Mouse (Mus musculus) ES-E14 (cell line): ENCODE data around the gene Zbtb25. TPM values are rescaled to one million over a fixed set of nuclear protein-coding genes. Genes with fewer than 3 reads are reported as not detected.

Source experiments
- DNase-seq: peaks from one replicate; pipeline ENCODE4 v3.0.0-alpha.2; 2013; ENCODE audit warnings: low read depth, low spot score
- H3K27ac ChIP-seq: 2 replicates; pipeline ENCODE4 v1.5.1; 2012; ENCODE audit warnings: low read depth, mild to moderate bottlenecking, low read length, moderate library complexity, mixed read lengths; ENCODE audit not compliant: poor library complexity, insufficient read depth, severe bottlenecking
- H3K36me3 ChIP-seq: 2 replicates; pipeline ENCODE4 v1.6.1; 2012; ENCODE audit warnings: mild to moderate bottlenecking, low read length, moderate library complexity, mixed read lengths; ENCODE audit not compliant: control insufficient read depth, poor library complexity, insufficient read depth, severe bottlenecking
- H3K4me1 ChIP-seq, 2 experiments: fragments of 150-350 bp in 1 of 2; sonication (generic) in 1 of 2; 2 replicates each; pipeline ENCODE4 v1.6.1; 2012; ENCODE audit warnings: low read length in 2 of 2, mild to moderate bottlenecking in 1 of 2, mixed read lengths in 1 of 2; ENCODE audit not compliant: control insufficient read depth in 2 of 2, insufficient read depth in 2 of 2, poor library complexity in 1 of 2
- H3K4me3 ChIP-seq, 2 experiments: fragments of 150-350 bp in 1 of 2; sonication (generic) in 1 of 2; 2 replicates each; pipeline ENCODE4 v1.5.1; 2012; ENCODE audit warnings: low read length in 2 of 2, low read depth in 1 of 2, mild to moderate bottlenecking in 1 of 2, mixed read lengths in 1 of 2; ENCODE audit not compliant: insufficient read depth in 1 of 2, poor library complexity in 1 of 2, severe bottlenecking in 1 of 2
- H3K9ac ChIP-seq: 2 replicates; pipeline ENCODE4 v1.6.1; 2012; ENCODE audit warnings: low read depth, mild to moderate bottlenecking, low read length, mixed read lengths; ENCODE audit not compliant: poor library complexity, insufficient read depth, severe bottlenecking
- H3K9me3 ChIP-seq: fragments of 150-350 bp; sonication (generic); 2 replicates; pipeline ENCODE4 v1.6.1; 2012; ENCODE audit warnings: low read depth, mild to moderate bottlenecking, low read length; ENCODE audit not compliant: control insufficient read depth, insufficient read depth
- CHD2 ChIP-seq: IDR thresholded peaks from 2 replicates; pipeline ENCODE4 v1.6.1; 2014; ENCODE audit warnings: mild to moderate bottlenecking, low read depth, low read length, inconsistent platforms
- HCFC1 ChIP-seq: IDR thresholded peaks from 2 replicates; pipeline ENCODE4 v1.6.1; 2012; ENCODE audit warnings: low read length, inconsistent platforms, borderline replicate concordance; ENCODE audit not compliant: insufficient read depth
- MAFK ChIP-seq: IDR thresholded peaks from 2 replicates; pipeline ENCODE4 v1.6.1; 2014; ENCODE audit warnings: mild to moderate bottlenecking, low read depth, low read length, inconsistent platforms; ENCODE audit not compliant: insufficient read depth
- ZC3H11A ChIP-seq: IDR thresholded peaks from 2 replicates; pipeline ENCODE4 v1.6.1; 2012; ENCODE audit warnings: low read depth, mild to moderate bottlenecking, inconsistent platforms, low read length, borderline replicate concordance
- ZNF384 ChIP-seq: IDR thresholded peaks from 2 replicates; pipeline ENCODE4 v1.6.1; 2012; ENCODE audit warnings: low read depth, low read length, inconsistent platforms
- in situ Hi-C, 2 experiments: fragments of 600-800 bp; cut with MboI; formaldehyde crosslinking; loops; one replicate each; pipeline ENCODE4 v1.15.1; 2025; ENCODE audit warnings: low sequenced_read_pairs in 2 of 2, inconsistent platforms in 1 of 2; ENCODE audit not compliant: unreplicated experiment in 2 of 2
- total RNA-seq: library from RNA; depleted of rRNA; stranded (reverse); fragments of 300-350 nt; gene quantifications from 2 replicates; pipeline ENCODE4 v1.2.3, GENCODE M21; 2012

Zbtb25 gene
- total RNA-seq, 1 experiment, result 5.5 TPM

GRCm38 (mm10) chr12:76341080-76341479, 28.3 kb downstream of the Zbtb25 start:
- peak; percentile 49 for DNase-seq
- in situ Hi-C loops, result loop anchor here in 1 of 2 experiments (25.0 kb wide), 2 partner anchors 329 to 554 kb away; no protein-coding TSS in a partner anchor
- Histone ChIP-seq H3K4me1 (no peaks in the 10 kb centered on the region), H3K4me3 (no peak overlapping the region), H3K36me3 (no peaks in the 10 kb centered on the region), H3K9me3 (no peaks in the 10 kb centered on the region), H3K27ac (no peak overlapping the region), H3K9ac (no peak overlapping the region)
- peak; percentile 43; the same call in 1 of the 2 replicates for TF ChIP-seq ZC3H11A
- no peak for TF ChIP-seq CHD2

- no peaks in the 10 kb centered on the region for H3K9me3 ChIP-seq
- no peak for TF ChIP-seq ZC3H11A
- TF ChIP-seq MAFK, result no peak
- no peak for TF ChIP-seq ZNF384
- no peak for TF ChIP-seq CHD2
- TF ChIP-seq HCFC1, result no peak
- no peak overlapping the region for H3K4me3 ChIP-seq
- no peak overlapping the region for H3K9ac ChIP-seq
- H3K4me1 ChIP-seq, result 0 out of 4 replicates have a peak, but pooled peaks cover 0 to 3% of the 10 kb centered on the region in 2 experiments
- DNase-seq, result no peak
- no peak overlapping the region for H3K27ac ChIP-seq
- no peaks in the 10 kb centered on the region for H3K36me3 ChIP-seq
- in situ Hi-C loops, result loop anchor here in 1 of 2 experiments (25.0 kb wide), 2 partner anchors 324 to 549 kb away; no protein-coding TSS in a partner anchor
Observed at GRCm38 (mm10) chr12:76336111-76336965, 33.1 kb downstream of the Zbtb25 start.

GRCm38 (mm10) chr12:76335641-76336040, 33.8 kb downstream of the Zbtb25 start:
- in situ Hi-C loops, result loop anchor here in 1 of 2 experiments (25.0 kb wide), 2 partner anchors 323 to 548 kb away; no protein-coding TSS in a partner anchor
- no peak for DNase-seq
- H3K4me3 ChIP-seq, result no peak overlapping the region
- H3K27ac ChIP-seq, result no peak overlapping the region
- no peak for TF ChIP-seq CHD2
- H3K9me3 ChIP-seq, result no peaks in the 10 kb centered on the region
- H3K4me1 ChIP-seq, result 0 out of 4 replicates have a peak, but pooled peaks cover 0 to 3% of the 10 kb centered on the region in 2 experiments
- H3K9ac ChIP-seq, result no peak overlapping the region
- no peaks in the 10 kb centered on the region for H3K36me3 ChIP-seq

DNA sequence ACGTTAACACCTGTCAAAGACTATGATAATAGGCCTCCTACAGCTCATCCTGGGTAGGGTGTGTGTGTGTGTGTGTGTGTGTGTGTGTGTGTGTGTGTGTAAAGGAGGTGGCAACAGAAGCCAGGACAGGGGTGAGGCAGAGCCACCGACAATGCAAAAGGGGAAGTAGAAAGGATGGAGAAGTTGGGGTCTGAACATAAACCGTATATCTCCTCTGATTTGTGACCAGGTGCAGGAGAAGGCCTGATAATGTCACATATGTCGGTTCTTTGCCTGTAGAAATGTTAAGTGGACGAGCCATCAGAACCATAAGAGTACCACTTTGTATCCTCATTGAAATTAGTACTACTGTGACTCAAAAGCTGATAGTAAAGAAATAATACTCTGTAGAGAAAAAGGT, 35.7 kb downstream of the Zbtb25 start:
- Histone ChIP-seq H3K9ac (no peak overlapping the region), H3K36me3 (peaks cover 3% of the 10 kb centered on the region; the same call in 1 of the 2 replicates), H3K4me1 (0 out of 4 replicates have a peak, but pooled peaks cover 0 to 3% of the 10 kb centered on the region in 2 experiments), H3K4me3 (no peak overlapping the region), H3K9me3 (no peaks in the 10 kb centered on the region), H3K27ac (no peak overlapping the region)
- TF ChIP-seq ZC3H11A (no peak), HCFC1 (no peak), ZNF384 (no peak)
- no peak for DNase-seq
- in situ Hi-C loops, result loop anchor here in 1 of 2 experiments (25.0 kb wide), 2 partner anchors 321 to 546 kb away; no protein-coding TSS in a partner anchor
